Mouse (Mus musculus): ENCODE measurements around the gene Agap1. TPM values are rescaled to one million over a fixed set of nuclear protein-coding genes. Genes with fewer than 3 reads are reported as not detected.
A peak's percentile ranks its signal among the peaks of the same experiment; 100 is the strongest.

Gene Agap1
- polyA plus RNA-seq, 1 experiment from 2014 or later: 11.3 TPM

- Histone ChIP-seq H3K4me3 (replicated peaks) (no peak overlapping the region), H3K4me1 (peaks cover 55% of the 10 kb centered on the region), H3K9me3 (replicated peaks) (peaks cover 5% of the 10 kb centered on the region), H3K27ac (no peak overlapping the region), H3K4me2 (no peak overlapping the region), H3K36me3 (no peaks in the 10 kb centered on the region), H3K9ac (no peak overlapping the region), H3K27me3 (no peaks in the 10 kb centered on the region)
- no peak for ATAC-seq (replicated peaks; ENCODE audit: low FRiP score)
Measured at GRCm38 (mm10) chr1:89535206-89535605, 80.6 kb downstream of the Agap1 start.

GRCm38 (mm10) chr1:89538163-89538946, 83.7 kb downstream of the Agap1 start:
- WGBS: 25% methylated on average over 18 of the region's 18 CpGs
- H3K4me3 ChIP-seq (replicated peaks): no peak overlapping the region
- H3K27me3 ChIP-seq: no peaks in the 10 kb centered on the region
- peaks cover 80% of the 10 kb centered on the region for H3K4me1 ChIP-seq
- ATAC-seq (replicated peaks; ENCODE audit: low FRiP score): peak; percentile 73
- peak overlapping the region; percentile 59 for H3K27ac ChIP-seq
- no peaks in the 10 kb centered on the region for H3K36me3 ChIP-seq
- no peaks in the 10 kb centered on the region for H3K9me3 ChIP-seq (replicated peaks)
- no peak overlapping the region for H3K9ac ChIP-seq
- 0 out of 2 replicates have a peak overlapping the region, but pooled peaks have one; percentile 27 for H3K4me2 ChIP-seq

GRCm38 (mm10) chr1:89539127-89539526, 84.5 kb downstream of the Agap1 start:
- Histone ChIP-seq H3K9me3 (replicated peaks) (no peaks in the 10 kb centered on the region), H3K27ac (peak overlapping the region; percentile 59), H3K4me3 (replicated peaks) (no peak overlapping the region), H3K9ac (no peak overlapping the region), H3K4me2 (peak overlapping the region; percentile 27; the same call in 1 of the 2 replicates), H3K4me1 (peaks cover 72% of the 10 kb centered on the region), H3K36me3 (no peaks in the 10 kb centered on the region), H3K27me3 (no peaks in the 10 kb centered on the region)
- ATAC-seq (replicated peaks; ENCODE audit: low FRiP score): 0 out of 2 replicates have a peak, but pooled peaks have one; percentile 16
- 36% methylated on average over 13 of the region's 13 CpGs for WGBS

GRCm38 (mm10) chr1:89541151-89541550, 86.5 kb downstream of the Agap1 start:
- H3K4me1 ChIP-seq: peaks cover 57% of the 10 kb centered on the region
- no peaks in the 10 kb centered on the region for H3K9me3 ChIP-seq (replicated peaks)
- 50% methylated on average over 13 of the region's 13 CpGs for WGBS
- no peaks in the 10 kb centered on the region for H3K27me3 ChIP-seq
- no peaks in the 10 kb centered on the region for H3K36me3 ChIP-seq
- no peak overlapping the region for H3K4me2 ChIP-seq
- H3K9ac ChIP-seq: no peak overlapping the region
- H3K27ac ChIP-seq: no peak overlapping the region
- ATAC-seq (replicated peaks; ENCODE audit: low FRiP score): no peak
- no peak overlapping the region for H3K4me3 ChIP-seq (replicated peaks)

GRCm38 (mm10) chr1:89542464-89542863, 87.9 kb downstream of the Agap1 start:
- Histone ChIP-seq H3K36me3 (no peaks in the 10 kb centered on the region), H3K27me3 (no peaks in the 10 kb centered on the region), H3K9me3 (replicated peaks) (no peaks in the 10 kb centered on the region), H3K4me3 (replicated peaks) (no peak overlapping the region), H3K9ac (no peak overlapping the region), H3K4me1 (peaks cover 62% of the 10 kb centered on the region), H3K4me2 (no peak overlapping the region), H3K27ac (no peak overlapping the region)
- 51% methylated on average over 6 of the region's 6 CpGs for WGBS
- no peak for ATAC-seq (replicated peaks; ENCODE audit: low FRiP score)

- no peak overlapping the region for H3K4me2 ChIP-seq
- no peak for ATAC-seq (replicated peaks; ENCODE audit: low FRiP score)
- no peak overlapping the region for H3K27ac ChIP-seq
- WGBS: 71% methylated on average over 6 of the region's 6 CpGs
- H3K9ac ChIP-seq: no peak overlapping the region
- H3K27me3 ChIP-seq: no peaks in the 10 kb centered on the region
- H3K4me3 ChIP-seq (replicated peaks): no peak overlapping the region
- H3K4me1 ChIP-seq: peaks cover 64% of the 10 kb centered on the region
- no peaks in the 10 kb centered on the region for H3K36me3 ChIP-seq
- no peaks in the 10 kb centered on the region for H3K9me3 ChIP-seq (replicated peaks)
Measured at GRCm38 (mm10) chr1:89543312-89543711, 88.7 kb downstream of the Agap1 start.

GRCm38 (mm10) chr1:89544094-89544493, 89.5 kb downstream of the Agap1 start:
- Histone ChIP-seq H3K4me2 (no peak overlapping the region), H3K27ac (no peak overlapping the region), H3K36me3 (no peaks in the 10 kb centered on the region), H3K4me1 (peaks cover 62% of the 10 kb centered on the region), H3K27me3 (no peaks in the 10 kb centered on the region), H3K9ac (no peak overlapping the region), H3K4me3 (replicated peaks) (no peak overlapping the region), H3K9me3 (replicated peaks) (no peaks in the 10 kb centered on the region)
- 79% methylated on average over 4 of the region's 4 CpGs for WGBS
- ATAC-seq (replicated peaks; ENCODE audit: low FRiP score): no peak

GRCm38 (mm10) chr1:89545099-89545498, 90.5 kb downstream of the Agap1 start:
- Histone ChIP-seq H3K4me1 (peaks cover 58% of the 10 kb centered on the region), H3K27me3 (no peaks in the 10 kb centered on the region), H3K36me3 (no peaks in the 10 kb centered on the region), H3K4me3 (replicated peaks) (no peak overlapping the region), H3K4me2 (no peak overlapping the region), H3K27ac (no peak overlapping the region), H3K9ac (no peak overlapping the region), H3K9me3 (replicated peaks) (no peaks in the 10 kb centered on the region)
- 80% methylated on average over 4 of the region's 4 CpGs for WGBS
- ATAC-seq (replicated peaks; ENCODE audit: low FRiP score): no peak

GRCm38 (mm10) chr1:89547525-89548504, 93.2 kb downstream of the Agap1 start:
- Histone ChIP-seq H3K27ac (no peak overlapping the region), H3K27me3 (no peaks in the 10 kb centered on the region), H3K4me2 (no peak overlapping the region), H3K9me3 (replicated peaks) (no peaks in the 10 kb centered on the region), H3K9ac (no peak overlapping the region), H3K36me3 (no peaks in the 10 kb centered on the region), H3K4me3 (replicated peaks) (no peak overlapping the region), H3K4me1 (peaks cover 38% of the 10 kb centered on the region)
- no peak for ATAC-seq (replicated peaks; ENCODE audit: low FRiP score)
- WGBS: 50% methylated on average over 18 of the region's 18 CpGs

GRCm38 (mm10) chr1:89550061-89550869, 95.7 kb downstream of the Agap1 start:
- no peak overlapping the region for H3K27ac ChIP-seq
- no peak overlapping the region for H3K4me3 ChIP-seq (replicated peaks)
- H3K27me3 ChIP-seq: no peaks in the 10 kb centered on the region
- ATAC-seq (replicated peaks; ENCODE audit: low FRiP score): no peak
- H3K9ac ChIP-seq: no peak overlapping the region
- H3K9me3 ChIP-seq (replicated peaks): no peaks in the 10 kb centered on the region
- no peak overlapping the region for H3K4me2 ChIP-seq
- peaks cover 41% of the 10 kb centered on the region for H3K4me1 ChIP-seq
- H3K36me3 ChIP-seq: no peaks in the 10 kb centered on the region
- WGBS: 68% methylated on average over 25 of the region's 25 CpGs

GRCm38 (mm10) chr1:89552470-89552869, 97.9 kb downstream of the Agap1 start:
- H3K27me3 ChIP-seq: no peaks in the 10 kb centered on the region
- no peaks in the 10 kb centered on the region for H3K36me3 ChIP-seq
- H3K9ac ChIP-seq: no peak overlapping the region
- 81% methylated on average over 1 of the region's 1 CpGs for WGBS
- H3K4me2 ChIP-seq: no peak overlapping the region
- H3K27ac ChIP-seq: no peak overlapping the region
- H3K4me3 ChIP-seq (replicated peaks): no peak overlapping the region
- no peaks in the 10 kb centered on the region for H3K9me3 ChIP-seq (replicated peaks)
- peaks cover 55% of the 10 kb centered on the region for H3K4me1 ChIP-seq
- ATAC-seq (replicated peaks; ENCODE audit: low FRiP score): no peak
